Mouse (Mus musculus) layer of hippocampus, postnatal 36 days (tissue): Measurements from ENCODE around the gene Prrt3. TPM values are rescaled to one million over a fixed set of nuclear protein-coding genes. Genes with fewer than 3 reads are reported as not detected.

Experiments
- DNase-seq, 2 experiments: peaks; one replicate each; pipeline ENCODE4 v3.0.0; 2022
- microRNA-seq, 2 experiments: library from miRNA; unstranded; fragments of <30 nt; microRNA quantifications; one replicate each; pipeline ENCODE4 v1.2.0; 2021
- total RNA-seq, 2 experiments: library from RNA; stranded (reverse); gene quantifications; 2 replicates each; pipeline ENCODE4 v1.2.3; 2021

The Prrt3 gene
- total RNA-seq, 2 experiments from 2014 or later: 52.8 to 54.1 TPM

- no peak for DNase-seq
Observed at GRCm38 (mm10) chr6:113444207-113444965, 57.3 kb downstream of the Prrt3 start.

Small RNAs within 50 kb of the gene (microRNA-seq; reads per million reads assigned to microRNA genes)
- 0 reads per million in 2 experiments for gene Gm23365

Other genes starting within 250 kb of the Prrt3 start
- gene Cpne9, start 219.6 kb downstream of the Prrt3 start, total RNA-seq: 10 to 100 TPM; 17.6 to 22.7 TPM
- gene Brpf1, start 194.8 kb downstream of the Prrt3 start, total RNA-seq: 10 to 100 TPM; 36.3 to 39.4 TPM
- 1 to 10 TPM; 8.3 to 9.5 TPM for gene Ogg1, start 175.0 kb downstream of the Prrt3 start, total RNA-seq
- gene Camk1, start 157.9 kb downstream of the Prrt3 start, total RNA-seq: 10 to 100 TPM; 48.6 to 50.1 TPM
- 10 to 100 TPM; 53.4 to 56.1 TPM for gene Tada3, start 124.0 kb downstream of the Prrt3 start, total RNA-seq
- 100 to 1,000 TPM; 296 to 329 TPM for gene Arpc4, start 123.8 kb downstream of the Prrt3 start, total RNA-seq
- gene Ttll3, start 112.7 kb downstream of the Prrt3 start, total RNA-seq: 10 to 100 TPM; 17.8 to 19.3 TPM
- gene Rpusd3, start 82.6 kb downstream of the Prrt3 start, total RNA-seq: 10 to 100 TPM; 31.1 to 32.4 TPM
- not detected for gene Cidec, start 66.2 kb downstream of the Prrt3 start, total RNA-seq
- 10 to 100 TPM; 43.4 to 50.6 TPM for gene Jagn1, start 59.4 kb downstream of the Prrt3 start, total RNA-seq
- under 1 TPM; 0.25 to 0.27 TPM for gene Il17re, start 43.4 kb downstream of the Prrt3 start, total RNA-seq
- gene Il17rc, start 30.5 kb downstream of the Prrt3 start, total RNA-seq: 1 to 10 TPM; 6.4 to 9.7 TPM
- 100 to 1,000 TPM; 122 to 133 TPM for gene Creld1, start 18.6 kb downstream of the Prrt3 start, total RNA-seq
- 10 to 100 TPM; 75.1 to 82.0 TPM for gene Emc3, start 29.7 kb upstream of the Prrt3 start, total RNA-seq
- 1 to 10 TPM; 1.9 to 2.5 TPM for gene Fancd2, start 29.8 kb upstream of the Prrt3 start, total RNA-seq
- gene Fancd2os, start 98.8 kb upstream of the Prrt3 start, total RNA-seq: under 1 TPM; 0.28 to 0.50 TPM
- 100 to 1,000 TPM; 224 to 232 TPM for gene Brk1, start 102.8 kb upstream of the Prrt3 start, total RNA-seq
- gene Vhl, start 122.0 kb upstream of the Prrt3 start, total RNA-seq: 10 to 100 TPM; 50.8 to 50.9 TPM
- 10 to 100 TPM; 15.3 to 24.8 TPM for gene Irak2, start 136.5 kb upstream of the Prrt3 start, total RNA-seq
- gene Tatdn2, start 195.1 kb upstream of the Prrt3 start, total RNA-seq: 10 to 100 TPM; 52.5 to 60.7 TPM
- not detected for gene Ghrl, start 217.9 kb upstream of the Prrt3 start, total RNA-seq
- gene Sec13, start 238.8 kb upstream of the Prrt3 start, total RNA-seq: 10 to 100 TPM; 70.8 to 74.3 TPM